Mouse (Mus musculus) stomach, postnatal 0 days (tissue): Measurements from ENCODE around the gene Sptbn1. TPM values are rescaled to one million over a fixed set of nuclear protein-coding genes. Genes with fewer than 3 reads are reported as not detected.

Experiments
- ATAC-seq: fragments of 200-750 bp; cut with Nextera tagmentation; 2 replicates; pipeline ENCODE4 v1.8.0; 2017; ENCODE audit not compliant: low FRiP score, low TSS enrichment
- DNase-seq: peaks from one replicate; pipeline ENCODE4 v3.0.0-alpha.2; 2016; ENCODE audit warnings: low spot score
- H3K27ac ChIP-seq: fragments of 300-500 bp; sonication (generic); replicated peaks from 2 replicates; pipeline ENCODE4 v1.5.1; 2014; ENCODE audit warnings: mild to moderate bottlenecking, control low read depth
- H3K27me3 ChIP-seq: fragments of 300-500 bp; sonication (generic); 2 replicates; pipeline ENCODE4 v1.6.1; 2014; ENCODE audit warnings: low read length; ENCODE audit not compliant: control insufficient read depth, insufficient read depth
- H3K36me3 ChIP-seq: fragments of 300-500 bp; sonication (generic); 2 replicates; pipeline ENCODE4 v1.6.1; 2014; ENCODE audit warnings: low read length, mixed read lengths; ENCODE audit not compliant: control insufficient read depth, insufficient read depth
- H3K4me1 ChIP-seq: fragments of 300-500 bp; sonication (generic); replicated peaks from 2 replicates; pipeline ENCODE4 v1.6.1; 2014; ENCODE audit warnings: antibody characterized with exemption; ENCODE audit not compliant: control insufficient read depth, insufficient read depth
- H3K4me2 ChIP-seq: fragments of 300-500 bp; sonication (generic); replicated peaks from 2 replicates; pipeline ENCODE4 v1.6.1; 2014; ENCODE audit warnings: low read depth, mild to moderate bottlenecking, control low read depth, moderate library complexity
- H3K4me3 ChIP-seq: fragments of 300-500 bp; sonication (generic); 2 replicates; pipeline ENCODE4 v1.5.1; 2014; ENCODE audit warnings: low read depth, low read length, control low read depth
- H3K9ac ChIP-seq: fragments of 300-500 bp; sonication (generic); 2 replicates; pipeline ENCODE4 v1.6.1; 2014; ENCODE audit warnings: mild to moderate bottlenecking, low read length, control low read depth, mixed read lengths
- H3K9me3 ChIP-seq: fragments of 300-500 bp; sonication (generic); 2 replicates; pipeline ENCODE4 v1.6.1; 2016; ENCODE audit warnings: low read length; ENCODE audit not compliant: control insufficient read depth
- CTCF ChIP-seq: IDR thresholded peaks from 2 replicates; pipeline ENCODE4 v1.5.1; 2016; ENCODE audit warnings: antibody characterized with exemption, low read depth, mild to moderate bottlenecking, moderate library complexity
- EP300 ChIP-seq: optimal IDR thresholded peaks from 2 replicates; pipeline ENCODE3; 2016; ENCODE audit warnings: antibody characterized with exemption
- WGBS: fragments of 180-500 bp; shearing (Covaris S2); extraction: QIAGEN DNeasy Blood & Tissue Kit; methylation state at CpG from one replicate; pipeline ENCODE4 v1.1.7; 2014; 5-methylcytosine and 5-hydroxymethylcytosine counted together
- polyA plus RNA-seq: library from polyadenylated mRNA; unstranded; fragments of >200 nt; fragmentation: Nextera tagmentation; extraction: Ambion mirVana; gene quantifications from 2 replicates; pipeline ENCODE4 v1.2.1, GENCODE M21; 2015

Gene Sptbn1
- polyA plus RNA-seq, 1 experiment from 2014 or later: 57.2 TPM

- TF ChIP-seq CTCF (no peak), EP300 (no peak)
Measured at GRCm38 (mm10) chr11:30204398-30204797, 63.6 kb downstream of the Sptbn1 start.

GRCm38 (mm10) chr11:30200391-30200790, 67.6 kb downstream of the Sptbn1 start:
- no peak for ATAC-seq
- no peak for DNase-seq
- Histone ChIP-seq H3K9ac (no peak overlapping the region), H3K9me3 (no peaks in the 10 kb centered on the region), H3K27ac (no peak overlapping the region), H3K4me2 (no peak overlapping the region), H3K4me1 (peaks cover 3% of the 10 kb centered on the region; the same call in 1 of the 2 replicates), H3K36me3 (no peaks in the 10 kb centered on the region), H3K4me3 (no peak overlapping the region), H3K27me3 (no peaks in the 10 kb centered on the region)
- TF ChIP-seq EP300 (no peak), CTCF (no peak)

More at GRCm38 (mm10) chr11:30204398-30204797, 63.6 kb downstream of the Sptbn1 start:
- Histone ChIP-seq H3K9me3 (no peaks in the 10 kb centered on the region), H3K4me3 (no peak overlapping the region), H3K27ac (no peak overlapping the region), H3K4me1 (no peaks in the 10 kb centered on the region; the same call in 1 of the 2 replicates), H3K9ac (no peak overlapping the region), H3K36me3 (no peaks in the 10 kb centered on the region), H3K27me3 (no peaks in the 10 kb centered on the region), H3K4me2 (no peak overlapping the region)
- DNase-seq (peak; percentile 31), ATAC-seq (peak; percentile 72; the same call in 1 of the 2 replicates)

- H3K36me3 ChIP-seq: no peaks in the 10 kb centered on the region
- H3K27ac ChIP-seq: peak overlapping the region; percentile 94
- no peak for TF ChIP-seq EP300
- TF ChIP-seq CTCF: peak; percentile 51
- peak overlapping the region; percentile 68 for H3K4me2 ChIP-seq
- DNase-seq (peak; percentile 85), ATAC-seq (peak; percentile 94)
- peak overlapping the region; percentile 43 for H3K4me3 ChIP-seq
- H3K9me3 ChIP-seq: no peaks in the 10 kb centered on the region
- H3K9ac ChIP-seq: peak overlapping the region; percentile 68
- H3K27me3 ChIP-seq: no peaks in the 10 kb centered on the region
- WGBS: 3% methylated on average over 34 of the region's 34 CpGs
- peaks cover 3% of the 10 kb centered on the region; the same call in 1 of the 2 replicates for H3K4me1 ChIP-seq
Measured at GRCm38 (mm10) chr11:30198091-30198675, 69.8 kb downstream of the Sptbn1 start.

GRCm38 (mm10) chr11:30197564-30198090, 70.3 kb downstream of the Sptbn1 start:
- WGBS: 11% methylated on average over 21 of the region's 21 CpGs
- H3K4me3 ChIP-seq: peak overlapping the region; percentile 43
- peak overlapping the region; percentile 68 for H3K9ac ChIP-seq
- H3K27ac ChIP-seq: peak overlapping the region; percentile 94
- H3K9me3 ChIP-seq: no peaks in the 10 kb centered on the region
- H3K4me1 ChIP-seq: peaks cover 3% of the 10 kb centered on the region; the same call in 1 of the 2 replicates
- peak; percentile 87 for DNase-seq
- H3K4me2 ChIP-seq: peak overlapping the region; percentile 68
- H3K36me3 ChIP-seq: no peaks in the 10 kb centered on the region
- ATAC-seq: peak; percentile 91
- H3K27me3 ChIP-seq: no peaks in the 10 kb centered on the region
- TF ChIP-seq CTCF (no peak), EP300 (no peak)

GRCm38 (mm10) chr11:30196368-30197070, 71.5 kb downstream of the Sptbn1 start:
- H3K27me3 ChIP-seq: no peaks in the 10 kb centered on the region
- H3K9me3 ChIP-seq: no peaks in the 10 kb centered on the region
- TF ChIP-seq CTCF: no peak
- TF ChIP-seq EP300: no peak
- H3K4me1 ChIP-seq: peaks cover 3% of the 10 kb centered on the region; the same call in 1 of the 2 replicates
- peak overlapping the region; percentile 43 for H3K4me3 ChIP-seq
- H3K36me3 ChIP-seq: no peaks in the 10 kb centered on the region
- peak overlapping the region; percentile 94 for H3K27ac ChIP-seq
- WGBS: 26% methylated on average over 4 of the region's 4 CpGs
- peak overlapping the region; percentile 68 for H3K4me2 ChIP-seq
- ATAC-seq (no peak), DNase-seq (no peak)
- peak overlapping the region; percentile 68 for H3K9ac ChIP-seq
